Mouse (Mus musculus) limb, embryonic 14.5 days (tissue): Measurements from ENCODE around the gene Nav2. TPM values are rescaled to one million over a fixed set of nuclear protein-coding genes. Genes with fewer than 3 reads are reported as not detected.

ENCODE experiments used
- ATAC-seq: fragments of 200-750 bp; cut with Nextera tagmentation; 2 replicates; pipeline ENCODE4 v1.8.0; 2017; ENCODE audit warnings: low read depth, moderate number of reproducible peaks, moderate TSS enrichment; ENCODE audit not compliant: low FRiP score
- DNase-seq: peaks from one replicate; pipeline ENCODE4 v3.0.0-alpha.2; 2015; ENCODE audit warnings: low spot score
- H3K27ac ChIP-seq: fragments of 300-500 bp; sonication (generic); replicated peaks from 2 replicates; pipeline ENCODE4 v1.5.1; 2014; ENCODE audit warnings: low read depth, mild to moderate bottlenecking, low read length, moderate library complexity, mixed read lengths
- H3K27me3 ChIP-seq: fragments of 300-500 bp; sonication (generic); 2 replicates; pipeline ENCODE4 v1.6.1; 2014; ENCODE audit warnings: low read length, mixed read lengths; ENCODE audit not compliant: control insufficient read depth, insufficient read depth
- H3K36me3 ChIP-seq: fragments of 300-500 bp; sonication (generic); 2 replicates; pipeline ENCODE4 v1.6.1; 2014; ENCODE audit warnings: mild to moderate bottlenecking, low read length, moderate library complexity, mixed read lengths; ENCODE audit not compliant: control insufficient read depth, insufficient read depth
- H3K4me1 ChIP-seq: fragments of 300-500 bp; sonication (generic); 2 replicates; pipeline ENCODE4 v1.6.1; 2014; ENCODE audit warnings: antibody characterized with exemption, low read length, mixed read lengths; ENCODE audit not compliant: control insufficient read depth, insufficient read depth
- H3K4me2 ChIP-seq: fragments of 300-500 bp; sonication (generic); replicated peaks from 2 replicates; pipeline ENCODE4 v1.6.1; 2014; ENCODE audit warnings: low read depth, mild to moderate bottlenecking, low read length, moderate library complexity; ENCODE audit not compliant: severe bottlenecking
- H3K4me3 ChIP-seq: fragments of 300-500 bp; sonication (generic); replicated peaks from 2 replicates; pipeline ENCODE4 v1.5.1; 2014; ENCODE audit warnings: low read length
- H3K9ac ChIP-seq: fragments of 300-500 bp; sonication (generic); 2 replicates; pipeline ENCODE4 v1.6.1; 2014; ENCODE audit warnings: mild to moderate bottlenecking, low read depth, low read length, moderate library complexity; ENCODE audit not compliant: severe bottlenecking
- H3K9me3 ChIP-seq: fragments of 300-500 bp; sonication (generic); 2 replicates; pipeline ENCODE4 v1.6.1; 2016; ENCODE audit warnings: low read length; ENCODE audit not compliant: control insufficient read depth
- POLR2A ChIP-seq: fragments of 200-500 bp; IDR thresholded peaks from 2 replicates; pipeline ENCODE4 v1.8.0; 2012; ENCODE audit warnings: inconsistent platforms, mild to moderate bottlenecking, moderate library complexity, borderline replicate concordance; ENCODE audit not compliant: insufficient read depth, insufficient read length; ENCODE audit errors: extremely low read depth
- WGBS: fragments of 180-500 bp; shearing (Covaris S2); extraction: QIAGEN DNeasy Blood & Tissue Kit; methylation state at CpG from one replicate; pipeline ENCODE4 v1.1.7; 2014; 5-methylcytosine and 5-hydroxymethylcytosine counted together
- polyA plus RNA-seq, 2 experiments: library from polyadenylated mRNA; depleted of rRNA in 1 of 2; stranded (reverse) in 1 of 2; unstranded in 1 of 2; fragments of >200 nt; fragmentation: Nextera tagmentation in 1 of 2; extraction: Ambion mirVana in 1 of 2; gene quantifications; 2 replicates each; pipeline versions ENCODE4 v1.2.1 to v1.2.3; 2012 to 2014

Nav2 gene
- polyA plus RNA-seq, 2 experiments: 15.8 to 16.8 TPM

GRCm38 (mm10) chr7:49411803-49412202, 503.3 kb downstream of the Nav2 start:
- ATAC-seq: no peak
- 73% methylated on average over 9 of the region's 9 CpGs for WGBS
- no peaks in the 10 kb centered on the region for H3K27me3 ChIP-seq
- no peak overlapping the region for H3K27ac ChIP-seq
- H3K4me2 ChIP-seq: no peak overlapping the region
- no peaks in the 10 kb centered on the region for H3K9me3 ChIP-seq
- H3K4me3 ChIP-seq: no peak overlapping the region
- DNase-seq: no peak
- no peak overlapping the region for H3K9ac ChIP-seq
- H3K4me1 ChIP-seq: peaks cover 10% of the 10 kb centered on the region; the same call in 1 of the 2 replicates
- TF ChIP-seq POLR2A: no peak
- no peaks in the 10 kb centered on the region for H3K36me3 ChIP-seq

DNA sequence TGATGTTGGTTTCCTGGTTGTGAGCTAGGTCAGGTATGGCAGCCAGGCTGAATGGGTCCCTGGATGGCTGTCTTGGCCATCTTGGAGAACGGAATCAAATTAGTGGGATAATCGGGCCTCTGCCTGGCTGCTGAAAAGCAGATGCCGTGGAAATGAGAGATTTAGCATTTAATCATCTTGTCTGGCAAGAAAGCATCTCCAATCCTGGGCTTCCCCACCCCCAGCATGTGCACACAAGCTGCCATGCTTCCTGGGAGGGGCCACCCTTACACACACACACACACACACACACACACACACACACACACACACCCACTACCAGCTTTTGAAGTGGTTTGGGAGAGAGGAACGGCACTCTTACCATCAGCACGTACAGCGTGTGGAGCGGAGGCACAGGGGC, 506.6 kb downstream of the Nav2 start:
- H3K9ac ChIP-seq: no peak overlapping the region
- no peaks in the 10 kb centered on the region for H3K36me3 ChIP-seq
- H3K27ac ChIP-seq: no peak overlapping the region
- no peak for DNase-seq
- H3K4me1 ChIP-seq: peaks cover 23% of the 10 kb centered on the region
- no peak for ATAC-seq
- H3K4me3 ChIP-seq: no peak overlapping the region
- H3K4me2 ChIP-seq: no peak overlapping the region
- no peak for TF ChIP-seq POLR2A
- no peaks in the 10 kb centered on the region for H3K27me3 ChIP-seq
- H3K9me3 ChIP-seq: no peaks in the 10 kb centered on the region
- 78% methylated on average over 7 of the region's 7 CpGs for WGBS

- 92% methylated on average over 12 of the region's 12 CpGs for WGBS
- TF ChIP-seq POLR2A: no peak
- ATAC-seq (no peak), DNase-seq (no peak)
- H3K27ac ChIP-seq: no peak overlapping the region
- no peaks in the 10 kb centered on the region for H3K27me3 ChIP-seq
- H3K4me2 ChIP-seq: no peak overlapping the region
- H3K4me3 ChIP-seq: no peak overlapping the region
- H3K36me3 ChIP-seq: no peaks in the 10 kb centered on the region
- H3K9me3 ChIP-seq: no peaks in the 10 kb centered on the region
- peaks cover 27% of the 10 kb centered on the region for H3K4me1 ChIP-seq
- H3K9ac ChIP-seq: no peak overlapping the region
These were observed 507.2 kb downstream of the Nav2 start for GRCm38 (mm10) chr7:49415716-49416115.

DNA sequence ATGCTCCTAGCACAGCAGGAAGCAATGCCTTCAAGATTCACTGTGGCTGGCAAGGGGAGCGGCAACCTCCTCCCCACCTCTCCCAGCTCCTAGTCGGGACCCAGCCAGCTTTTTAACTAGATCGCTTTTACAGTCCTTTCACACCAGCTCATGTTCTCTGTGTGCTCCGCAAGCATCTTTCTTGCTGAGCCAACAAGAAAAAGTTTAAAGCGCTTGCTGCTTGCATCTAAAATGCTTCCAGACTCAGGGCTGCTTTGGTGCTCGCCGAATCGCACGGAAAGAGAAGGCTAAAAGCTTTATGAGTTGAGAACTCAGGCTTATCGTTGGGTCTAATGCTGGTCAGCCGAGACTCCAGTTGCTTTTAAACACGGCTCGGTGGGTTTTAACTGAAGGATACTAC, 510.3 kb downstream of the Nav2 start:
- peak; percentile 78; the same call in 1 of the 2 replicates for ATAC-seq
- Histone ChIP-seq H3K27ac (peak overlapping the region; percentile 61; the same call in 1 of the 2 replicates), H3K9me3 (no peaks in the 10 kb centered on the region), H3K4me2 (no peak overlapping the region; the same call in 1 of the 2 replicates), H3K9ac (no peak overlapping the region), H3K4me3 (no peak overlapping the region), H3K27me3 (no peaks in the 10 kb centered on the region), H3K4me1 (peaks cover 30% of the 10 kb centered on the region), H3K36me3 (no peaks in the 10 kb centered on the region)
- 20% methylated on average over 13 of the region's 13 CpGs for WGBS
- DNase-seq: peak; percentile 78
- no peak for TF ChIP-seq POLR2A

DNA sequence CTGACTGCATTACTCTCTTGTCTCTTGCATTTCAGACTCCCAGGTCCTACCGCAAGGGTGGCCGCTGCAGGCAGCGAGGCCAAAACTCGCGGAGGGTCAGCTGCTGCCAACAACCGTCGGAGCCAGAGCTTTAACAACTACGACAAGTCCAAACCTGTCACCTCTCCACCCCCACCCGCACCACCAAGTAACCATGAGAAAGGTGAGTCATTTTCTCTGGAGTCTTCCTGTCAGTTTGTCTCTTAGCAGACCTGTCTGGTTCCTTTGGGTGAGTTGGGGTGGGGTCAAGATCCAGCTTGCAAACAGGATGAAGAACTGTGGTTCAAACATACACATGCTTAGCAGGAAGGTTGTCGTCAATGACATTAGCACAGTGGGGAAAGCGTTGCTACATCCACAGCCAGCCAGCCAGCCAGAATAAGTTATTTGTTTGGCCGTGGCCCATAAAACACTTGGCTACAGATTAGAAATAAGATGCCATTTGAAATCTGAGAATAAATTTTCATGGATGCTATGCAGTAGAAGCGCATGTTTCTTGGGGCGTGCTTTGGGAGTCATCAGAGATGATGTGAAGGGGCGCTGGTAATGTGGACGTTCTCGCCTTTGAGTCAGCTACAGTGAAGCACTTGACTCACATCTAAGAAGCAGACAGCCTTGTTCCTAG, 511.8 kb downstream of the Nav2 start:
- WGBS: 70% methylated on average over 17 of the region's 17 CpGs

More for the DNA sequence above, 511.8 kb downstream of the Nav2 start:
- Histone ChIP-seq H3K4me1 (peaks cover 26% of the 10 kb centered on the region), H3K4me2 (no peak overlapping the region), H3K27me3 (no peaks in the 10 kb centered on the region), H3K9ac (no peak overlapping the region), H3K9me3 (no peaks in the 10 kb centered on the region), H3K27ac (no peak overlapping the region), H3K36me3 (no peaks in the 10 kb centered on the region), H3K4me3 (no peak overlapping the region)
- ATAC-seq (no peak), DNase-seq (no peak)
- no peak for TF ChIP-seq POLR2A
